Mouse (Mus musculus) embryonic fibroblast, embryonic 13.5 days (primary cell): ENCODE measurements around the gene Plac8.

Experiments
- CTCF ChIP-seq: IDR thresholded peaks from 2 replicates; pipeline ENCODE4 v1.5.1; 2011; ENCODE audit warnings: mild to moderate bottlenecking, control low read depth, low read length, moderate library complexity, borderline replicate concordance; ENCODE audit not compliant: insufficient read depth
- POLR2A ChIP-seq: IDR thresholded peaks from 2 replicates; pipeline ENCODE4 v1.6.1; 2011; ENCODE audit warnings: low read depth, mild to moderate bottlenecking, control low read depth, low read length, moderate library complexity

DNA sequence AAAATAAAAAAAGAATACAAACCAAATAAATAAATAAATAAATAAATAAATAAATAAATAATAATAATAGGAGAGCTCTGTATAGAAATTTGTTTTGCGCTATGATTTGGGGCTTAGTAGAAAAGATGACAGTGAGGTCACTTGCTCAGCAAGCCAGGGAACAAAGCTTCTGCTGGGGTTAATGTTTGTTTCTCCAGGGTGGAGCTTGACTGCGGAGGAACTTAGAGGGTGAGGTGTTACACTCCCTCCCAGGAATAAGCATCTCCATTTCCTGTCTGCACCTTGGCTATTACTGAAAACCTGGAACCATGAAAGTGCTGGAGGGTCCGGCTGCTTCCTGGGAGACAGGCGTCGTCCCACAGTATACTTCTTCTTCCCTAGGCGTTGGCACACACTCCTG lies 24.0 kb upstream of the Plac8 start:
- TF ChIP-seq CTCF (no peak), POLR2A (no peak)
